Mouse (Mus musculus) T-cell, adult 66 days (primary cell): ENCODE measurements around the gene Svopl. TPM values are rescaled to one million over a fixed set of nuclear protein-coding genes. Genes with fewer than 3 reads are reported as not detected.

ENCODE experiments used
- total RNA-seq, 2 experiments: library from RNA; stranded (reverse); gene quantifications; 3 replicates in 1 of 2; 4 replicates in 1 of 2; pipeline ENCODE4 v1.2.4; 2023

Svopl gene
- not detected for total RNA-seq

DNA sequence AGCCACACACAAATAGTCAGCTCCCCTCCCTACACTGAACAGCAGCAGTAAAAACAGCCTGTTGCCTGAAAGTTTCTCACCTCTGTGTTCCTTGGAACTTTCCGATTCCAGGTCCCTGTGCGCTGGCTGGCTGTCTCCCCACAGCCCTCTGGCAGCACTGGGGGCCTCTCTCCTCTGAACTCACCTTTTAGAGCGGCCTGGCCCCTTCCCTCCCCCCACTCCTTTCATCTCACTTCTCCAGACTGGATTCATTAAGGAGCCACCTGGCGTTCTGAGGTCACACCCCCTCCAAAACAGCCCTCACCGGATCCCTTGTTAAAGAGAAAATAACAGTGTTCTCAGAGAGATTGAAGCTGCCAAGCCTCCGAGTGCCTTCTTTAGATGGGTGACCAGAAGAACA is at the start of gene Svopl:
TSS of gene Svopl (minus strand) at position 159 of the 400 bp plus-strand sequence.

Other genes with a start within 250 kb of the Svopl start
- 10 to 100 TPM; 48.6 to 50.5 TPM for gene Trim24, start 176.2 kb downstream of the Svopl start, total RNA-seq
- not detected for gene Tmem213, start 62.3 kb upstream of the Svopl start, total RNA-seq
- gene Atp6v0a4, start 77.6 kb upstream of the Svopl start, total RNA-seq: not detected
- gene D630045J12Rik, start 207.0 kb upstream of the Svopl start, total RNA-seq: under 1 TPM in 1 of 2 experiments, not detected in 1; 0.38 TPM